Mouse (Mus musculus): Measurements from ENCODE around the gene Ndel1. TPM values are rescaled to one million over a fixed set of nuclear protein-coding genes. Genes with fewer than 3 reads are reported as not detected.

Ndel1 gene
- polyA plus RNA-seq, 1 experiment from 2014 or later, result 68.7 TPM

DNA sequence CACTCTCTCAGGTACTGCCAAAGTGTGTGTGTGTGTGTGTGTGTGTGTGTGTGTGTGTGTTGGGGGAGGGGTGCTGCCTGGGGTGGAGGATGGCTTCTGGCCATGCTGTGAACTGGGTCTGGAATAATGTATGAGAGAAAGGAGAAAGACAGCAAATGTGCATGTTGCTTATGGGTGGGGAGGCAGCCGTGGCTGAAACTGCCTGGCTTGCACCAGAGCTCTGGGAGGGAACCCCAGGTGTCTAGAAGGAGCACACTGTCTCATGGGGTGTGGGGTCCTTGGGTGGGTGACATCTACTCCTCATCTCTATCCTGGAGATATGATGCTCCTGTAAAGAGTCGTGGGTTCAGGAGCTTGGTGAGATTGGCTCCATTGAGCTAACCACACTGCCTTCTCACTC lies 17.0 kb upstream of the Ndel1 start:
- H3K4me1 ChIP-seq, result peaks cover 15% of the 10 kb centered on the region
- DNase-seq (ENCODE audit: low spot score), result no peak
- no peaks in the 10 kb centered on the region for H3K9me3 ChIP-seq
- 64% methylated on average over 2 of the region's 2 CpGs for WGBS
- no peaks in the 10 kb centered on the region for H3K36me3 ChIP-seq
- no peak overlapping the region for H3K27ac ChIP-seq
- no peak overlapping the region for H3K4me3 ChIP-seq
- H3K27me3 ChIP-seq (ENCODE audit: insufficient read depth, poor library complexity, severe bottlenecking), result peaks cover 7% of the 10 kb centered on the region; the same call in 1 of the 2 replicates

DNA sequence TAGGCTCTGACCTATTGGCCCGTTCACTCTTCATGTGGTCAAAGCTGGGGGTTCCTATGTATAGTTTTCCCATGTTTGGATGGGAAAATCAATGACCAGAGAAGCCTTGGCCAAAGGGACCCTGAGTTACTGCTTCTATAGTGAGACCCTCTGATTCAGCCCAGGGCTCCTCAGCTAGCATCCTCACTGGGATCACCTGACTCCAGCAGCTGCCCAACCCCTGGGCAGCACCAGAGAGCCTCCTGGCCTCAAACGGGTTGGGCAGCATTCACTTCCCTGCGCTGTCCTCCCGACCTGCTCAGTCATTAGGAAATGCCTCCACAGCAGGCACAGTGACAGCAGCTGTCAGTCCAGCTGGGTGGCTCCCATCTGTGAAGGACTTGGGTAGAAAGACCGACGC lies 16.6 kb upstream of the Ndel1 start, which contains the start of gene Rnf222:
Gene Rnf222 (plus strand): TSS at position 301 of the 400 bp plus-strand sequence.
- WGBS, result 36% methylated on average over 6 of the region's 6 CpGs
- no peaks in the 10 kb centered on the region for H3K36me3 ChIP-seq
- H3K27me3 ChIP-seq (ENCODE audit: insufficient read depth, poor library complexity, severe bottlenecking), result peaks cover 7% of the 10 kb centered on the region; the same call in 1 of the 2 replicates
- no peak within 1 kb of the TSS for H3K27ac ChIP-seq
- H3K4me3 ChIP-seq, result no peak within 1 kb of the TSS
- H3K9me3 ChIP-seq, result no peaks in the 10 kb centered on the region
- H3K4me1 ChIP-seq, result peaks cover 15% of the 10 kb centered on the region
- DNase-seq (ENCODE audit: low spot score), result no peak

DNA sequence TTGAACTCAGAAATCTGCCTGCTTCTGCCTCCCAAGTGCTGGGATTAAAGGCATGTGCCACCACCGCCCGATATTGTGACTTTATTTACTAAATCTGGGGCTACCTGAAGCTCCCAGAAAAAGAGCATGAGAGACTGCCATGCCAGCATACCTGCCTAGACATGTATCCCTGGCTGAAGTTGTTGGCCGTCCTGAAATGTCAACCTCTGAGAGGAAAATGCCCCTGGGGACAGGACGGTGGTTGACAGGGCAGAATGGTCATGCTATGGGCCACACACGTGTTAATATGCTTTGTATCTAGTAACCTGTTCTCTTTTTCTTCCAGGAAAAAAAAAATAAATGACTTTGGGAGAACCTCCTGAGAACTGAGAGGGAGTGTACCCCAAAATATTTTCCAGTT lies 14.4 kb upstream of the Ndel1 start:
- Histone ChIP-seq H3K27ac (no peak overlapping the region), H3K4me3 (no peak overlapping the region), H3K4me1 (peaks cover 5% of the 10 kb centered on the region), H3K27me3 (ENCODE audit: insufficient read depth, poor library complexity, severe bottlenecking) (no peaks in the 10 kb centered on the region), H3K9me3 (no peaks in the 10 kb centered on the region), H3K36me3 (no peaks in the 10 kb centered on the region)
- no peak for DNase-seq (ENCODE audit: low spot score)
- 73% methylated on average over 5 of the region's 5 CpGs for WGBS

DNA sequence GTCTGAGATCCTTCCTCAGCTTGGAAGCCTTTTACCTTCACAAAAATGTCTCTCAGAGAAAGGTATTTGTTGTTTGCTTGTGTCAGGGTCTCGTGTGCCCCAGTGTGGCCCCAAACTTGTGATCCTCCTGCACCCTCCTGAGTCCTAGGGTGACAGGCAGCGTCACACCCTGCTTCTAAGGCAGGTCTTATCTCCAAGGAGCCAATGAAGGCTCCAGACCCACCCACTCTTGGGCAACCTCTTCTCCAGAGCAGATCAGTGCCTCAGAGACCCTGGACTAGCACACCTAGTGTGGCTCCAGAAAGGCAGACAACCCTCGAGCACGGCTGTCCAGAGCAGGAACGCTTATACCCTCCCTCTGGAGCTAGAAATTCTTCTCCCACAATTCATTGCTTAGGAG lies 12.7 kb upstream of the Ndel1 start:
- Histone ChIP-seq H3K4me3 (no peak overlapping the region), H3K27ac (no peak overlapping the region), H3K9me3 (no peaks in the 10 kb centered on the region), H3K36me3 (no peaks in the 10 kb centered on the region), H3K4me1 (peaks cover 5% of the 10 kb centered on the region), H3K27me3 (ENCODE audit: insufficient read depth, poor library complexity, severe bottlenecking) (no peaks in the 10 kb centered on the region)
- 56% methylated on average over 5 of the region's 5 CpGs for WGBS
- no peak for DNase-seq (ENCODE audit: low spot score)

DNA sequence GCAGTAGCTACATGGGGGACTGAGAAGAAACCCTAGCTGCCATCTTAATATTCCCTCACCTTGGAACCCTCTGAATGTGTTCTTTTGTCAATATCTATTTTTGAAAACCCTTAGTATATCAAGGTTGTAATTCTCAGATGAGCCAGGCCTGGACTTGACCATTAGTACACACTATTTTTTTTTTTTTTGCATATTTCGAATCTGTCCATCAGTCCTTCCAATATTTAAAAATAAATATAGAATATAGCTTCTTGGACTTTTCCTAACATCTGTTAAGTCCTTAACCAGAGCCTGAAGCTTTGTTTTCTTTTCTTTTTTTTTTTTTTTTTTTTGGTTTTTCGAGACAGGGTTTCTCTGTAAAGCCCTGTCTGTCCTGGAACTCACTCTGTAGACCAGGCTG lies 12.2 kb upstream of the Ndel1 start:
- H3K27me3 ChIP-seq (ENCODE audit: insufficient read depth, poor library complexity, severe bottlenecking), result no peaks in the 10 kb centered on the region
- no peaks in the 10 kb centered on the region for H3K36me3 ChIP-seq
- H3K27ac ChIP-seq, result no peak overlapping the region
- 71% methylated on average over 2 of the region's 2 CpGs for WGBS
- DNase-seq (ENCODE audit: low spot score), result no peak
- H3K4me3 ChIP-seq, result no peak overlapping the region
- H3K4me1 ChIP-seq, result peaks cover 5% of the 10 kb centered on the region
- no peaks in the 10 kb centered on the region for H3K9me3 ChIP-seq

DNA sequence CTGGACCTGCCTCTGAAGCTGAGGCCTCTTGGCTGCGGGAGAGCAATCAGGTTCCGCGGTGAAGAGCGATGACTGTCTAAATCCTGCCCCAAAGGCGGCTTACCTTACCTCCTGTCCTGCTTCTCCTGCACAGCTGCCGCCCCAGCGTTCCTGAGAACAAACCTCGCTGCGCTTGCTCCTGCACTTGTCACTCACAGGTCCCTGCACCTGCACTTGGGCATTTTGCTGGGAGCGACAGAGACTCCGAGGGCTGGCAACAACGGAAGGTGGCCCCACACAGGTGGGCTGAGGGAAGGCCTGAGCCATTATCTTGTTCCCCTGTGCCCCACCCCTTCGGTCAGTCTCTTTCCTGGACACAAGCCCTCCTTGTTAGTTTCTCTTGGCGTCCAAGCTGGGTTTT lies 10.4 kb upstream of the Ndel1 start:
- H3K27me3 ChIP-seq (ENCODE audit: insufficient read depth, poor library complexity, severe bottlenecking), result no peaks in the 10 kb centered on the region
- H3K27ac ChIP-seq, result no peak overlapping the region
- H3K36me3 ChIP-seq, result no peaks in the 10 kb centered on the region
- no peak for DNase-seq (ENCODE audit: low spot score)
- H3K4me1 ChIP-seq, result peaks cover 5% of the 10 kb centered on the region
- H3K9me3 ChIP-seq, result no peaks in the 10 kb centered on the region
- H3K4me3 ChIP-seq, result no peak overlapping the region
- WGBS, result 20% methylated on average over 14 of the region's 14 CpGs

DNA sequence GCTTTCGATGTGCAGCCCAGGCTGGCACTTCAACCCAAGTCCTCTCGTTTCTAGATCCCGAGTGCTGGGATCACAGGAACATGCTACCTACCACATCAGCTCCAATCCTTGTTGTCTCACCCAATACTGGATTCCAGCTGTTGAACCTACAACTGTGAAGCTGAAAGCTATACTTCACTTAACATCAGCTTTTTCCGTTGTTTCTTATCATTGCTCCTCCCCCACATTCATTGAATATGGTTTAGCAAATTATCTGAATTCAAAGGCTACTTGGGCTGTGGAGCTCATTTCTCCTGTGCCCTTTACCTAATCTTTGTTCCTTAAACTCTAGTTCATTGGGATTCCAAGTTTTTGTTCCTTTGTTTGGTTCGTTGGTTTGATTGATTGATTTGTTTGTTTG lies 7.2 kb upstream of the Ndel1 start:
- DNase-seq (ENCODE audit: low spot score), result no peak
- 75% methylated on average over 5 of the region's 5 CpGs for WGBS
- Histone ChIP-seq H3K36me3 (no peaks in the 10 kb centered on the region), H3K4me1 (peaks cover 5% of the 10 kb centered on the region), H3K4me3 (no peak overlapping the region), H3K9me3 (no peaks in the 10 kb centered on the region), H3K27ac (no peak overlapping the region), H3K27me3 (ENCODE audit: insufficient read depth, poor library complexity, severe bottlenecking) (no peaks in the 10 kb centered on the region)

DNA sequence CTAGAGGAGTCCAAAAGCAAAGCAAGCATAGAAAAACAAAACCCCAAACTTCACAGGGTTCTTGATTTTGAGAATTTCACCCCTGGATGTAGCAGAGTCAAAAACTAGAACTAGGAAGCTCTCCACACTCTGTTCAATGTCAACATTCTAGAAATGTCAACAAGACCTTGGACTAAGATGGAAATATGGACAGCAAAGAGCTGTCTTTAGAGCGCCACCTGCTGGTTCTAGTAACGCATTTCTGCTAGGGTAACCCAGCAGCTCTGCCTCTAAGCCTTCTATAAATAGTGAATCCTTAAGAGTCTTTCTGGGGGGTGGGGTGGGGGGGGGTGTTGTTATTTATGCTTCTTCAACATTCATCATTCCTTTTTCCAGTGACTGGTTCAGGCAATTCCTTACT lies 3.2 kb upstream of the Ndel1 start:
- 0% methylated on average over 2 of the region's 2 CpGs for WGBS
- peaks cover 7% of the 10 kb centered on the region; the same call in 1 of the 2 replicates for H3K4me1 ChIP-seq
- no peaks in the 10 kb centered on the region for H3K9me3 ChIP-seq
- no peaks in the 10 kb centered on the region for H3K36me3 ChIP-seq
- no peak overlapping the region for H3K27ac ChIP-seq
- no peak for DNase-seq (ENCODE audit: low spot score)
- H3K27me3 ChIP-seq (ENCODE audit: insufficient read depth, poor library complexity, severe bottlenecking), result no peaks in the 10 kb centered on the region
- H3K4me3 ChIP-seq, result no peak overlapping the region

DNA sequence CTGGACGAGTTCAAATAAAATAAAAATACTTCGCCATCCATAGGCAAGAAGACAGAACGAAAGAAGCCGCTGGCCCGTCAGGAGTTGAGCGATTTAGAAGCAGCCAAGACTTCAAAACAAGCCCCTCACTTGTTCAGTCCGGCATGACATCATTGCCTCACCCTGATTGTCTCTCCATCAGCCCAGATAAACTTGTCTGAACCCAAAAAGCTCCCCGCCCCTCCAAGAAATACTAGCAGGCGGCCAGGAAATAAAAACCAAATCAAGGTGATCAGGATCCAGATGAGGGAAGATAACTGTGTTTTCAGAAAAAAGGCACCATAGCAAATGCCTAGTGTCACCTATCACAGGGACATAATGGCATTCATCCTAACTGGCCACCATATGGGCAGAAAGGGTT lies 381 bp downstream of the Ndel1 start:
- DNase-seq (ENCODE audit: low spot score), result no peak
- 65% methylated on average over 9 of the region's 9 CpGs for WGBS
- no peaks in the 10 kb centered on the region for H3K9me3 ChIP-seq
- H3K36me3 ChIP-seq, result no peaks in the 10 kb centered on the region
- no peaks in the 10 kb centered on the region for H3K27me3 ChIP-seq (ENCODE audit: insufficient read depth, poor library complexity, severe bottlenecking)
- 0 out of 2 replicates have a peak overlapping the region, but pooled peaks have one; percentile 53 for H3K27ac ChIP-seq
- H3K4me1 ChIP-seq, result peaks cover 10% of the 10 kb centered on the region; the same call in 1 of the 2 replicates
- no peak overlapping the region for H3K4me3 ChIP-seq

DNA sequence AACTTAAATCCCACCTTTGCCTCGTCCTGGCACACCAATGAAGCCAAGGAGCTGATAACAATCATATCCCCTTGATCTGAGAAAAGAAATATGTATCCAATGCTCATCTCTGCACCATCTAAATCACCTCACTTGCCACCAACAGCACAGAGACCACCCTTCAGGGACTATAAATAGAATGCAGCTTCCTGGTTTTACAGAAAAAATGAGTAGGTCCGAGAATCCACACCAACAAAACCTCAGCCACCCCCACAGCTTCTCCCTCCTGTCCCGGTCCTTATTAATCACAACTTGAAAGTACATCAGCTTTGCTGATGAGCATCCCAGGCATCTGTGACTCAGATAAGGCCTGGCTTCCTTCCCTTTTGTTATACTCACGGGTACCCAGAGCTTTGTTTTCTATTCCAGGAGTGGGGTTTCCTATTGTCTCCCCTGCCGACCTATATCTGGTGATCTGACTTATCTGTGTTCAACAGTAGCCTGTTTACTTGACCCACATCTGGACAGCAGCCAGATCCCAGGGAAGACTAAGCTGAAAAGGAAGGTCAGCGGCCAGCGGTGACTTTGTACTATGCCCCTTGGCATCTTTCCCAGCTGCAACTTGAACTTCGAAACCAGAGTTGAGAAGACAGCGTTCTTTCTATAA lies 7.0 kb downstream of the Ndel1 start:
- no peaks in the 10 kb centered on the region for H3K27me3 ChIP-seq (ENCODE audit: insufficient read depth, poor library complexity, severe bottlenecking)
- H3K9me3 ChIP-seq, result no peaks in the 10 kb centered on the region
- peaks cover 20% of the 10 kb centered on the region; the same call in 1 of the 2 replicates for H3K4me1 ChIP-seq
- no peaks in the 10 kb centered on the region for H3K36me3 ChIP-seq
- no peak overlapping the region for H3K4me3 ChIP-seq
- H3K27ac ChIP-seq, result no peak overlapping the region
- WGBS, result 47% methylated on average over 9 of the region's 9 CpGs
- DNase-seq (ENCODE audit: low spot score), result no peak

DNA sequence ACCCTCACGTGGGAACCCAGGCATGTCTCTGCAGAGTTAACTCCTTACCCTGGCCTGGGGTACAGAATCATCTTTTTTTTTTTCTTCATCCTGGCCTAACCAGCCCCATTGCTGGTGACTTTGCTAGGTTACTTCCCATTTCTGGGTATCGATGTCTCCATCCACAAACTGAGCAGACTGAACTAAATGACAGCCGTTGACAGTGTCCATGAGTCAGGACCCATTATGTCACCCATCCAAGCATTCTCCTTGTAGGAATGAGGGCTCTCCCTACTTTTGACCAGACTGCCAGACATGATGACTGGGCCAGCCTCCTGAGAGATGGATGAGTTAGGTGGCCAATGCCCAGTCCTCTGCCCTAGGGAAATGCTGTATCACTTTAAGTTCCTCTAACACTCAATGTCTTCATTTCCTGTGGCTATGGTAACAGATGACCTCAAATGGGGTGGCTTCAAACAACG lies 8.0 kb downstream of the Ndel1 start:
- DNase-seq (ENCODE audit: low spot score), result no peak
- Histone ChIP-seq H3K27ac (no peak overlapping the region), H3K27me3 (ENCODE audit: insufficient read depth, poor library complexity, severe bottlenecking) (no peaks in the 10 kb centered on the region), H3K4me3 (no peak overlapping the region), H3K36me3 (no peaks in the 10 kb centered on the region), H3K9me3 (no peaks in the 10 kb centered on the region), H3K4me1 (peaks cover 20% of the 10 kb centered on the region; the same call in 1 of the 2 replicates)
- 67% methylated on average over 4 of the region's 4 CpGs for WGBS

DNA sequence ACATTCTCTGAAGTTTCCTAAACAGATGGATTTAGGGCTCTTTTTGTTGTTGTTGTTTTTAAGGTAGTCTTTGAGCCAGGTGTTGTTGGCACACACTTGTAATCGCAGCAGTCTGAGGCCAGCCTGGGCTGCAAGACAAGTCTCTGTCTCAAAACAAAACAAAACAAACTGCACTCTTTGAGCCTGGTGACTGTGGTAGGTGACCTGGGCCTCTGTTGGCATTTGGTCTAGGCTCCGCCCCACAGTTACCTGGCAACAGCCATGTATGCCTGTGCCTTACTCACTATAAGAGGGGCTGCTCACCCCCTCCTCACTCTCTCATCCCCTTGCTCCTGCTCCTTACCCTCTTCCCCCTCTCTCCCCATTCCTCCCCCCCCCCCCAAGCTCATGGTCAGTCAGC lies 9.4 kb downstream of the Ndel1 start:
- H3K4me1 ChIP-seq, result peaks cover 20% of the 10 kb centered on the region; the same call in 1 of the 2 replicates
- H3K9me3 ChIP-seq, result no peaks in the 10 kb centered on the region
- WGBS, result 78% methylated on average over 2 of the region's 2 CpGs
- H3K27me3 ChIP-seq (ENCODE audit: insufficient read depth, poor library complexity, severe bottlenecking), result no peaks in the 10 kb centered on the region
- H3K27ac ChIP-seq, result no peak overlapping the region
- H3K36me3 ChIP-seq, result no peaks in the 10 kb centered on the region
- no peak overlapping the region for H3K4me3 ChIP-seq
- DNase-seq (ENCODE audit: low spot score), result no peak

DNA sequence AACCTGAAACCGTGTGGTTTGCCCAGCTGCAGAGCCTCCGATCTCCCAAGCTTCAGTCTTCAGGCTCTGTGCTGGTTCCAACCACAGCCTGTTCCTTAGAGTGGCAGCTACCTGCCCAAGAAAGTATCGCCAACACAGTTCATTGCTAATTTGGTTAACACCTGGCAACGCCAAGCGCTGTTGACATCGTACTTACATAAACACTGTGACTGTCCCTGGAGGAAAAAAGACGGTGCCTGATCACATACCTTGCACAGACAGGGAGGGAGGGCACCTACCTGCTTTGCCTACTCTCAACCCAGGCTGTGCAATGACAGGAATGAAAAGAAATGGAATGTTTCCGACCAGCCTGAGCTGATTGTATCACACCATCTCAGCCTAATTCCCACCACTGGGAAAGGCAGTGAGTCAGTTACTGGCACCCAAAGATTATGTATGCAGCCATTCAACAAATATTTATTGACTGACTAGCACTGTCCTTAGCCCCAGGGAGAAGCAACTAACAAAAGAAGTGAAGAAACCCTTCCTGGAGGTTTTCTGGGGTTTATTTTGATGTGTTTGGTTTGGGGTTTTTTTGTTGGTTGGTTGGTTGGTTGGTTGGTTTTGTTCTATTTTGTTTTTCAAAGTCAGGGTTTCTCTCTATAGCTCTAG lies 11.6 kb downstream of the Ndel1 start:
- H3K36me3 ChIP-seq, result no peaks in the 10 kb centered on the region
- no peak for DNase-seq (ENCODE audit: low spot score)
- no peaks in the 10 kb centered on the region for H3K9me3 ChIP-seq
- H3K4me3 ChIP-seq, result no peak overlapping the region
- WGBS, result 75% methylated on average over 8 of the region's 8 CpGs
- no peaks in the 10 kb centered on the region for H3K27me3 ChIP-seq (ENCODE audit: insufficient read depth, poor library complexity, severe bottlenecking)
- H3K27ac ChIP-seq, result no peak overlapping the region
- H3K4me1 ChIP-seq, result peaks cover 17% of the 10 kb centered on the region; the same call in 1 of the 2 replicates
